Mouse (Mus musculus): ENCODE results near the gene Coro2a. TPM values are rescaled to one million over a fixed set of nuclear protein-coding genes. Genes with fewer than 3 reads are reported as not detected.

The Coro2a gene
- polyA plus RNA-seq, 1 experiment from 2014 or later, result 7.0 TPM

GRCm38 (mm10) chr4:46493071-46493470 is 108.9 kb downstream of the Coro2a start:
- Histone ChIP-seq H3K9ac (no peak overlapping the region), H3K4me3 (replicated peaks; ENCODE audit: low read length) (no peak overlapping the region), H3K4me2 (replicated peaks) (no peak overlapping the region), H3K4me1 (replicated peaks; ENCODE audit: control insufficient read depth, insufficient read depth, low read length) (0 out of 2 replicates have a peak, but pooled peaks cover 4% of the 10 kb centered on the region), H3K36me3 (replicated peaks; ENCODE audit: control insufficient read depth, insufficient read depth) (peaks cover 32% of the 10 kb centered on the region), H3K27me3 (ENCODE audit: control insufficient read depth, insufficient read depth, low read length) (no peaks in the 10 kb centered on the region), H3K27ac (no peak overlapping the region), H3K9me3 (ENCODE audit: control insufficient read depth, low read length) (no peaks in the 10 kb centered on the region)
- no peak for ATAC-seq (ENCODE audit: low FRiP score)
- DNase-seq (ENCODE audit: low spot score), result no peak
- 97% methylated on average over 6 of the region's 6 CpGs for WGBS

GRCm38 (mm10) chr4:46489028-46489925 is 112.7 kb downstream of the Coro2a start, which contains the start of gene Nans:
Gene Nans (plus strand): TSS chr4:46489248.
- H3K4me2 ChIP-seq (replicated peaks), result peak within 1 kb of the TSS; percentile 62
- ATAC-seq (ENCODE audit: low FRiP score), result peak; percentile 99
- H3K36me3 ChIP-seq (replicated peaks; ENCODE audit: control insufficient read depth, insufficient read depth), result peaks cover 19% of the 10 kb centered on the region
- WGBS, result under 1% methylated on average over 57 of the region's 58 CpGs
- DNase-seq (ENCODE audit: low spot score), result peak; percentile 93
- no peaks in the 10 kb centered on the region for H3K27me3 ChIP-seq (ENCODE audit: control insufficient read depth, insufficient read depth, low read length)
- H3K9ac ChIP-seq, result peak within 1 kb of the TSS; percentile 79
- peak within 1 kb of the TSS; percentile 69 for H3K4me3 ChIP-seq (replicated peaks; ENCODE audit: low read length)
- no peaks in the 10 kb centered on the region for H3K9me3 ChIP-seq (ENCODE audit: control insufficient read depth, low read length)
- H3K27ac ChIP-seq, result peak within 1 kb of the TSS; percentile 72
- 0 out of 2 replicates have a peak, but pooled peaks cover 4% of the 10 kb centered on the region for H3K4me1 ChIP-seq (replicated peaks; ENCODE audit: control insufficient read depth, insufficient read depth, low read length)

GRCm38 (mm10) chr4:46487348-46487747 is 114.7 kb downstream of the Coro2a start:
- WGBS, result 92% methylated on average over 5 of the region's 5 CpGs
- DNase-seq (ENCODE audit: low spot score) (no peak), ATAC-seq (ENCODE audit: low FRiP score) (no peak)
- Histone ChIP-seq H3K4me1 (replicated peaks; ENCODE audit: control insufficient read depth, insufficient read depth, low read length) (0 out of 2 replicates have a peak, but pooled peaks cover 4% of the 10 kb centered on the region), H3K27me3 (ENCODE audit: control insufficient read depth, insufficient read depth, low read length) (no peaks in the 10 kb centered on the region), H3K27ac (no peak overlapping the region), H3K36me3 (replicated peaks; ENCODE audit: control insufficient read depth, insufficient read depth) (no peaks in the 10 kb centered on the region), H3K9me3 (ENCODE audit: control insufficient read depth, low read length) (no peaks in the 10 kb centered on the region), H3K4me2 (replicated peaks) (no peak overlapping the region), H3K9ac (no peak overlapping the region), H3K4me3 (replicated peaks; ENCODE audit: low read length) (no peak overlapping the region)

Other genes starting within 250 kb of the Coro2a start
- gene Trmo, start 212.8 kb downstream of the Coro2a start, polyA plus RNA-seq (2014; fragmentation: Nextera tagmentation; extraction: Ambion mirVana), result 8.6 and 9.7 TPM in 2 replicates
- 0.27 TPM in 1 of 2 replicates, not detected in the other for gene Hemgn, start 188.7 kb downstream of the Coro2a start, polyA plus RNA-seq (2014; fragmentation: Nextera tagmentation; extraction: Ambion mirVana)
- gene Anp32b, start 151.3 kb downstream of the Coro2a start, polyA plus RNA-seq (2014; fragmentation: Nextera tagmentation; extraction: Ambion mirVana), result 63.2 and 68.3 TPM in 2 replicates
- gene Nans, start 113.0 kb downstream of the Coro2a start, polyA plus RNA-seq (2014; fragmentation: Nextera tagmentation; extraction: Ambion mirVana), result 59.7 and 60.3 TPM in 2 replicates
- 1.7 and 2.2 TPM in 2 replicates for gene Trim14, start 66.1 kb downstream of the Coro2a start, polyA plus RNA-seq (2014; fragmentation: Nextera tagmentation; extraction: Ambion mirVana)
- 0.99 and 1.4 TPM in 2 replicates for gene Tbc1d2, start 48.0 kb upstream of the Coro2a start, polyA plus RNA-seq (2014; fragmentation: Nextera tagmentation; extraction: Ambion mirVana)

Measured in hindbrain, embryonic 14.5 days (tissue).